Mouse (Mus musculus): ENCODE measurements around the gene Gcnt2. TPM values are rescaled to one million over a fixed set of nuclear protein-coding genes. Genes with fewer than 3 reads are reported as not detected.

Gene Gcnt2
- polyA plus RNA-seq, 1 experiment, result 57.5 TPM

GRCm38 (mm10) chr13:40851281-40851680 lies 8.3 kb upstream of the Gcnt2 start:
- Histone ChIP-seq H3K27ac (ENCODE audit: insufficient read depth, low read length) (peak overlapping the region; percentile 75), H3K4me3 (ENCODE audit: low read depth, low read length) (peak overlapping the region; percentile 20), H3K36me3 (ENCODE audit: control insufficient read depth, insufficient read depth, low read length, poor library complexity, severe bottlenecking) (no peaks in the 10 kb centered on the region), H3K9me3 (replicated peaks; ENCODE audit: control insufficient read depth, insufficient read depth, low read length, poor library complexity, severe bottlenecking) (no peaks in the 10 kb centered on the region), H3K9ac (ENCODE audit: low read depth, poor library complexity, severe bottlenecking) (peak overlapping the region; percentile 38; the same call in 1 of the 2 replicates), H3K27me3 (ENCODE audit: control insufficient read depth, insufficient read depth, low read length, poor library complexity, severe bottlenecking) (no peaks in the 10 kb centered on the region), H3K4me1 (ENCODE audit: control insufficient read depth, insufficient read depth, low read length) (peaks cover 7% of the 10 kb centered on the region)
- TF ChIP-seq EP300 (IDR thresholded peaks at IDR 0.05; ENCODE audit: insufficient read depth, low read depth, low read length) (peak; percentile 71; the same call in 1 of the 2 replicates), CTCF (IDR thresholded peaks at IDR 0.05; ENCODE audit: low read depth, low read length) (no peak), POLR2A (IDR thresholded peaks at IDR 0.05; ENCODE audit: insufficient read depth, low read length) (no peak)

DNA sequence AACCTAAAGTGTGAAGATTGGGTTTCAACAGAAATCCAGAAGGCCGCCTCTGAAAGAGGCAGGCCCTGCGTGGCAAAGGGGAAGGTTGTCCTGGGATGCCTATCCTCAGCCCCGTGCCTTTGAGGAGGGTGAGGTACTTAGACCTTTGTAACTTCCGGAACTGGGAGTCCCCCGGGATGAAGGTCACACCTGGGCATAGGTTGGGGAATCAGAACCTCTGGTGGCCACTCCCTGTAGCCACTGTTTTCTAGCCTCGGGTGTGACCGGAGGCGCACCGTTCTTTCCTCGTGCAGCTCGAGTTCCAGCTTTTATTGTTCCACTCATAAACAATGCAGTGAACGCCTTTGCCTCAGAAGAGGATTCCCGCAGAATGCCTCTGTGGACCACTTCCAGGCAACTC lies 7.6 kb upstream of the Gcnt2 start:
- peak overlapping the region; percentile 84 for H3K27ac ChIP-seq (ENCODE audit: insufficient read depth, low read length)
- peaks cover 6% of the 10 kb centered on the region for H3K4me1 ChIP-seq (ENCODE audit: control insufficient read depth, insufficient read depth, low read length)
- TF ChIP-seq EP300 (IDR thresholded peaks at IDR 0.05; ENCODE audit: insufficient read depth, low read depth, low read length) (peak; percentile 96), POLR2A (IDR thresholded peaks at IDR 0.05; ENCODE audit: insufficient read depth, low read length) (no peak), CTCF (IDR thresholded peaks at IDR 0.05; ENCODE audit: low read depth, low read length) (no peak)
- H3K4me3 ChIP-seq (ENCODE audit: low read depth, low read length), result peak overlapping the region; percentile 15; the same call in 1 of the 2 replicates
- H3K9me3 ChIP-seq (replicated peaks; ENCODE audit: control insufficient read depth, insufficient read depth, low read length, poor library complexity, severe bottlenecking), result no peaks in the 10 kb centered on the region
- no peaks in the 10 kb centered on the region for H3K36me3 ChIP-seq (ENCODE audit: control insufficient read depth, insufficient read depth, low read length, poor library complexity, severe bottlenecking)
- H3K9ac ChIP-seq (ENCODE audit: low read depth, poor library complexity, severe bottlenecking), result peak overlapping the region; percentile 97
- no peaks in the 10 kb centered on the region for H3K27me3 ChIP-seq (ENCODE audit: control insufficient read depth, insufficient read depth, low read length, poor library complexity, severe bottlenecking)

DNA sequence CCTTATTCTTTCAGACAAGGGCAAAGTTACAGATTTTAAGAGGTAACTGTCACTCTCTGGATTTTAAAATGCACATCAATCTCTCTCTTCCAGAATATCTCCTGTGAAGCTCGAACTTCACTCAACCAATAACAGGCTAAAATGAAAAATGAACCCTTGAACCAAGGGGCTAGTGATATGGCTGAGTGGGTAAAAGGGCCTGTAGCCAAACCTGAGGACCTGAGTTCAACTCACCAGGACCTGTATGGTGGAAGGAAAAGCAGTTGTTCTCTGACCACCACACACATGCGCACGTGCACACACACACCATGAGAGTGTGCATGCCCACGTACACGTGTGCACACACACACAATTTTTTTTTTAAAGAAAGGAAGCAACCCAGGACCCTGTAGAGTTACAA lies 6.8 kb upstream of the Gcnt2 start:
- Histone ChIP-seq H3K27me3 (ENCODE audit: control insufficient read depth, insufficient read depth, low read length, poor library complexity, severe bottlenecking) (no peaks in the 10 kb centered on the region), H3K27ac (ENCODE audit: insufficient read depth, low read length) (peak overlapping the region; percentile 84), H3K4me1 (ENCODE audit: control insufficient read depth, insufficient read depth, low read length) (peaks cover 5% of the 10 kb centered on the region), H3K9ac (ENCODE audit: low read depth, poor library complexity, severe bottlenecking) (peak overlapping the region; percentile 97), H3K36me3 (ENCODE audit: control insufficient read depth, insufficient read depth, low read length, poor library complexity, severe bottlenecking) (no peaks in the 10 kb centered on the region), H3K9me3 (replicated peaks; ENCODE audit: control insufficient read depth, insufficient read depth, low read length, poor library complexity, severe bottlenecking) (no peaks in the 10 kb centered on the region), H3K4me3 (ENCODE audit: low read depth, low read length) (no peak overlapping the region)
- TF ChIP-seq POLR2A (IDR thresholded peaks at IDR 0.05; ENCODE audit: insufficient read depth, low read length) (no peak), CTCF (IDR thresholded peaks at IDR 0.05; ENCODE audit: low read depth, low read length) (no peak), EP300 (IDR thresholded peaks at IDR 0.05; ENCODE audit: insufficient read depth, low read depth, low read length) (no peak)

- peak overlapping the region; percentile 96 for H3K4me3 ChIP-seq (ENCODE audit: low read depth, low read length)
- H3K9ac ChIP-seq (ENCODE audit: low read depth, poor library complexity, severe bottlenecking), result peak overlapping the region; percentile 97
- peaks cover 5% of the 10 kb centered on the region for H3K4me1 ChIP-seq (ENCODE audit: control insufficient read depth, insufficient read depth, low read length)
- peak overlapping the region; percentile 97 for H3K27ac ChIP-seq (ENCODE audit: insufficient read depth, low read length)
- TF ChIP-seq CTCF (IDR thresholded peaks at IDR 0.05; ENCODE audit: low read depth, low read length), result no peak
- no peak for TF ChIP-seq POLR2A (IDR thresholded peaks at IDR 0.05; ENCODE audit: insufficient read depth, low read length)
- TF ChIP-seq EP300 (IDR thresholded peaks at IDR 0.05; ENCODE audit: insufficient read depth, low read depth, low read length), result no peak
- H3K36me3 ChIP-seq (ENCODE audit: control insufficient read depth, insufficient read depth, low read length, poor library complexity, severe bottlenecking), result no peaks in the 10 kb centered on the region
- no peaks in the 10 kb centered on the region for H3K9me3 ChIP-seq (replicated peaks; ENCODE audit: control insufficient read depth, insufficient read depth, low read length, poor library complexity, severe bottlenecking)
- H3K27me3 ChIP-seq (ENCODE audit: control insufficient read depth, insufficient read depth, low read length, poor library complexity, severe bottlenecking), result no peaks in the 10 kb centered on the region
Measured at GRCm38 (mm10) chr13:40853842-40854241, 5.7 kb upstream of the Gcnt2 start.

DNA sequence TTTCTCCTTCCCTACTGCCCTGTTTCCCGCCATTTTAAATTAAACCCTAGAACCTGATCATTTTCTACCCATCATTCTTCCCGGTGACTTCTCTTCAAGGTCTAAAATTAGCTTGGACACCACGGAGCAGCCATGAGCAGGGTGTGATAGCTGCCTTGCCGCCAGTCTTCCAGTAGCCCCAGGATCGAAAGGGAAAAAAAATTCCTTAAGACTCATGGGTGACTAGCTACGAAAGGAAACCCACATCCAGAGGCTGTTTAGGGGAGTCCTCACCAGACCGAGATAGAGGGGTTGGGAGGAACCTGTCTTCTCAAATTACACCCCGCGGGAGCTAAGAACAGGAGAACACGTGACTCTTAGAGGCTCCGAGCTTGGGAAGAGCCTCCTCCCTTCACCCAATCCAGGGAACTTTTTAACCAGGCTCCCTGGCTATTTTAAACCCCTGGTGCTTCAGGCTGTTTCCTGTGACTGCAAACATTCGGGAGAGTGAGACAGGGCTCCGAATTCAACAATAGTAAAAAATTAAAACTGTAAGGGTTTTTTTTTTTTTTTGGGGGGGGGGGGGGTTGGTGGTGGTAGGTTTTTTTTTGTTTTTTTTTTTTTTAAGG lies 5.0 kb upstream of the Gcnt2 start:
- no peaks in the 10 kb centered on the region for H3K36me3 ChIP-seq (ENCODE audit: control insufficient read depth, insufficient read depth, low read length, poor library complexity, severe bottlenecking)
- H3K4me1 ChIP-seq (ENCODE audit: control insufficient read depth, insufficient read depth, low read length), result peaks cover 5% of the 10 kb centered on the region
- H3K27me3 ChIP-seq (ENCODE audit: control insufficient read depth, insufficient read depth, low read length, poor library complexity, severe bottlenecking), result no peaks in the 10 kb centered on the region
- H3K4me3 ChIP-seq (ENCODE audit: low read depth, low read length), result peak overlapping the region; percentile 96
- peak overlapping the region; percentile 97 for H3K27ac ChIP-seq (ENCODE audit: insufficient read depth, low read length)
- TF ChIP-seq EP300 (IDR thresholded peaks at IDR 0.05; ENCODE audit: insufficient read depth, low read depth, low read length) (peak; percentile 70), POLR2A (IDR thresholded peaks at IDR 0.05; ENCODE audit: insufficient read depth, low read length) (no peak)
- H3K9ac ChIP-seq (ENCODE audit: low read depth, poor library complexity, severe bottlenecking), result peak overlapping the region; percentile 97
- H3K9me3 ChIP-seq (replicated peaks; ENCODE audit: control insufficient read depth, insufficient read depth, low read length, poor library complexity, severe bottlenecking), result no peaks in the 10 kb centered on the region

GRCm38 (mm10) chr13:40855266-40855665 lies 4.3 kb upstream of the Gcnt2 start:
- H3K9ac ChIP-seq (ENCODE audit: low read depth, poor library complexity, severe bottlenecking), result peak overlapping the region; percentile 97
- TF ChIP-seq CTCF (IDR thresholded peaks at IDR 0.05; ENCODE audit: low read depth, low read length) (no peak), EP300 (IDR thresholded peaks at IDR 0.05; ENCODE audit: insufficient read depth, low read depth, low read length) (no peak), POLR2A (IDR thresholded peaks at IDR 0.05; ENCODE audit: insufficient read depth, low read length) (no peak)
- H3K4me3 ChIP-seq (ENCODE audit: low read depth, low read length), result peak overlapping the region; percentile 15; the same call in 1 of the 2 replicates
- no peaks in the 10 kb centered on the region for H3K36me3 ChIP-seq (ENCODE audit: control insufficient read depth, insufficient read depth, low read length, poor library complexity, severe bottlenecking)
- H3K27ac ChIP-seq (ENCODE audit: insufficient read depth, low read length), result peak overlapping the region; percentile 83
- no peaks in the 10 kb centered on the region for H3K9me3 ChIP-seq (replicated peaks; ENCODE audit: control insufficient read depth, insufficient read depth, low read length, poor library complexity, severe bottlenecking)
- H3K4me1 ChIP-seq (ENCODE audit: control insufficient read depth, insufficient read depth, low read length), result peaks cover 5% of the 10 kb centered on the region
- no peaks in the 10 kb centered on the region for H3K27me3 ChIP-seq (ENCODE audit: control insufficient read depth, insufficient read depth, low read length, poor library complexity, severe bottlenecking)

Measured in ES-Bruce4 (cell line).